Mouse (Mus musculus) G1E (cell line): ENCODE measurements around the gene Gm3625. TPM values are rescaled to one million over a fixed set of nuclear protein-coding genes. Genes with fewer than 3 reads are reported as not detected.

Experiments
- ATAC-seq: 2 replicates; pipeline ENCODE4 v1.8.0; 2016; ENCODE audit warnings: mild to moderate bottlenecking; ENCODE audit not compliant: insufficient number of reproducible peaks, poor library complexity, low FRiP score, severe bottlenecking; ENCODE audit errors: extremely low read depth
- DNase-seq: peaks from one replicate; pipeline ENCODE4 v3.0.0; 2012; ENCODE audit warnings: low spot score
- H3K27me3 ChIP-seq: 2 replicates; pipeline ENCODE4 v1.6.1; 2012; ENCODE audit warnings: mild to moderate bottlenecking, low read length, inconsistent platforms; ENCODE audit not compliant: insufficient read depth
- H3K36me3 ChIP-seq: replicated peaks from 2 replicates; pipeline ENCODE3; 2012; ENCODE audit warnings: mild to moderate bottlenecking, inconsistent platforms
- H3K4me1 ChIP-seq: 2 replicates; pipeline ENCODE4 v1.6.1; 2012; ENCODE audit warnings: low read depth, low read length, inconsistent platforms, mixed read lengths; ENCODE audit not compliant: insufficient read depth
- H3K4me3 ChIP-seq: 2 replicates; pipeline ENCODE4 v1.5.1; 2012; ENCODE audit warnings: low read depth, mild to moderate bottlenecking, inconsistent platforms, low read length, moderate library complexity, mixed read lengths
- H3K9me3 ChIP-seq: replicated peaks from 2 replicates; pipeline ENCODE4 v1.6.1; 2012; ENCODE audit warnings: inconsistent platforms
- CTCF ChIP-seq: IDR thresholded peaks from 2 replicates; pipeline ENCODE4 v1.5.1; 2012; ENCODE audit warnings: low read depth, low read length, inconsistent platforms, mixed read lengths
- GATA1 ChIP-seq: IDR thresholded peaks from 2 replicates; pipeline ENCODE4 v1.6.1; 2012; ENCODE audit warnings: borderline replicate concordance, low read length, inconsistent platforms, mixed read lengths
- GATA2 ChIP-seq: IDR thresholded peaks from 2 replicates; pipeline ENCODE4 v1.6.1; 2012; ENCODE audit warnings: low read depth, low read length, inconsistent platforms, borderline replicate concordance
- POLR2AphosphoS5 ChIP-seq: IDR thresholded peaks from 2 replicates; pipeline ENCODE4 v1.6.1; 2012; ENCODE audit warnings: low read depth, low read length, inconsistent platforms; ENCODE audit not compliant: insufficient replicate concordance
- TAL1 ChIP-seq: conservative IDR thresholded peaks from 2 replicates; pipeline ENCODE4 v1.6.1; 2012; ENCODE audit warnings: low read depth, low read length, inconsistent platforms, mixed read lengths
- polyA plus RNA-seq: library from polyadenylated mRNA; stranded (reverse); fragments of >175 nt; gene quantifications from 2 replicates; pipeline ENCODE4 v1.2.3, GENCODE M21; 2012
- total RNA-seq, 2 experiments: library from RNA; stranded (forward) in 1 of 2; stranded (reverse) in 1 of 2; fragments of 200-1000 nt in 1 of 2; fragments of >200 nt in 1 of 2; fragmentation: Nextera tagmentation in 1 of 2; gene quantifications; 2 replicates each; pipeline ENCODE4 v1.2.3; 2014 to 2017

Gm3625 gene
- total and polyA plus RNA-seq, 3 experiments: not detected

DNA sequence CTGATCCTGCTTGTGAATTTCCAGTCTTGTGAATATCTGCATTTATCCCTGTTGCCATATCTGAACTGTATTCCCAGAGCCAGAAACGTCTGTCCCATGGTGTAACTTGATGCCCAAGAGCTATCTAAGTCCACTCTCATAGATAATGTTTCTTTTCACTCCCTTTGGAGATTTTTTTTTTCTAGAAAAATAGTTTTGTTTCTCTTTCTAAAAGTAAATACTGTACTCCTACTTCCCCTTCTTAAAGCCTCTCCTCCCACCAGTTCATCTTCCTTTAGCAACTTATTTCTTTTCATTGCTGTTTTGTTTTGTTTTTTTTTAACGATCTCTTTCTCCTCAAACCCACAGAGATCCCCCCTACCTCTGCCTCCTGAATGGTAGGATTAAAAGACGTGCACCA, 13.9 kb upstream of the Gm3625 start:
- Histone ChIP-seq H3K27me3 (no peaks in the 10 kb centered on the region), H3K9me3 (no peaks in the 10 kb centered on the region), H3K36me3 (peaks cover 32% of the 10 kb centered on the region), H3K4me3 (no peak overlapping the region), H3K4me1 (0 out of 2 replicates have a peak, but pooled peaks cover 2% of the 10 kb centered on the region)
- no peak for DNase-seq
- no peak for ATAC-seq
- TF ChIP-seq POLR2AphosphoS5 (no peak), CTCF (no peak), GATA2 (no peak), TAL1 (no peak), GATA1 (no peak)

DNA sequence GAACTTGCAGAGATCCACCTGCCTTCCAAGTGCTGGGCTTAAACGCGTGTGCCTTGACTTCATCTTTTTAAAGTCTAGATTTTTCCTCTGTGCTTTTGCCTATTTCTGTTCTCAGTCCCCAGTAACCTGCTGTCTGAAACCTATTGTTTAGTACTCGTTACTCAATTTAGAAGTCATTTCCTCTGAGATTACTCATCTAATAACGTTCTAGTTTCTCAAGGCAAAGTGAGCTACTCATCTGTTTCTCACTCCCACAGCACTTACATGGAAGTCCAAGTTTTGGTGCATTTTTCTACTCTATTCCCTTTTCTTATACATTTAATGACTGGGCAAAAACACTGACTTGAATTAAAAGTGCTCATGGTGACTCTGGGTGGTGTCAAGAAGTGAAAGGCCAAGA, 7.0 kb upstream of the Gm3625 start:
- TF ChIP-seq GATA2 (no peak), POLR2AphosphoS5 (no peak), CTCF (no peak), TAL1 (no peak), GATA1 (no peak)
- no peak overlapping the region for H3K4me3 ChIP-seq
- ATAC-seq: no peak

GRCm38 (mm10) chr12:4598666-4599428, 6.1 kb upstream of the Gm3625 start:
- peaks cover 34% of the 10 kb centered on the region for H3K4me1 ChIP-seq
- H3K27me3 ChIP-seq: no peaks in the 10 kb centered on the region
- ATAC-seq (no peak), DNase-seq (no peak)
- no peaks in the 10 kb centered on the region for H3K9me3 ChIP-seq
- TF ChIP-seq CTCF (no peak), TAL1 (no peak), POLR2AphosphoS5 (no peak), GATA2 (no peak)
- H3K36me3 ChIP-seq: peaks cover 36% of the 10 kb centered on the region
- no peak overlapping the region for H3K4me3 ChIP-seq

More for the DNA sequence above, 7.0 kb upstream of the Gm3625 start:
- Histone ChIP-seq H3K9me3 (no peaks in the 10 kb centered on the region), H3K36me3 (peaks cover 36% of the 10 kb centered on the region), H3K27me3 (no peaks in the 10 kb centered on the region), H3K4me1 (peaks cover 28% of the 10 kb centered on the region)
- no peak for DNase-seq

- Histone ChIP-seq H3K27me3 (no peaks in the 10 kb centered on the region), H3K4me1 (peaks cover 46% of the 10 kb centered on the region), H3K4me3 (peak overlapping the region; percentile 2; the same call in 1 of the 2 replicates), H3K36me3 (peaks cover 23% of the 10 kb centered on the region), H3K9me3 (no peaks in the 10 kb centered on the region)
- TF ChIP-seq GATA2 (no peak), GATA1 (no peak), POLR2AphosphoS5 (no peak), CTCF (no peak), TAL1 (no peak)
- ATAC-seq (peak; percentile 70), DNase-seq (peak; percentile 42)
These were observed 2.3 kb upstream of the Gm3625 start for GRCm38 (mm10) chr12:4595055-4595454.

GRCm38 (mm10) chr12:4593930-4594391, 1.2 kb upstream of the Gm3625 start:
- Histone ChIP-seq H3K4me3 (peak overlapping the region; percentile 96), H3K4me1 (peaks cover 44% of the 10 kb centered on the region), H3K9me3 (no peaks in the 10 kb centered on the region), H3K27me3 (no peaks in the 10 kb centered on the region), H3K36me3 (peaks cover 13% of the 10 kb centered on the region)
- DNase-seq (no peak), ATAC-seq (no peak)
- TF ChIP-seq GATA2 (no peak), TAL1 (no peak), GATA1 (no peak), CTCF (no peak), POLR2AphosphoS5 (no peak)

DNA sequence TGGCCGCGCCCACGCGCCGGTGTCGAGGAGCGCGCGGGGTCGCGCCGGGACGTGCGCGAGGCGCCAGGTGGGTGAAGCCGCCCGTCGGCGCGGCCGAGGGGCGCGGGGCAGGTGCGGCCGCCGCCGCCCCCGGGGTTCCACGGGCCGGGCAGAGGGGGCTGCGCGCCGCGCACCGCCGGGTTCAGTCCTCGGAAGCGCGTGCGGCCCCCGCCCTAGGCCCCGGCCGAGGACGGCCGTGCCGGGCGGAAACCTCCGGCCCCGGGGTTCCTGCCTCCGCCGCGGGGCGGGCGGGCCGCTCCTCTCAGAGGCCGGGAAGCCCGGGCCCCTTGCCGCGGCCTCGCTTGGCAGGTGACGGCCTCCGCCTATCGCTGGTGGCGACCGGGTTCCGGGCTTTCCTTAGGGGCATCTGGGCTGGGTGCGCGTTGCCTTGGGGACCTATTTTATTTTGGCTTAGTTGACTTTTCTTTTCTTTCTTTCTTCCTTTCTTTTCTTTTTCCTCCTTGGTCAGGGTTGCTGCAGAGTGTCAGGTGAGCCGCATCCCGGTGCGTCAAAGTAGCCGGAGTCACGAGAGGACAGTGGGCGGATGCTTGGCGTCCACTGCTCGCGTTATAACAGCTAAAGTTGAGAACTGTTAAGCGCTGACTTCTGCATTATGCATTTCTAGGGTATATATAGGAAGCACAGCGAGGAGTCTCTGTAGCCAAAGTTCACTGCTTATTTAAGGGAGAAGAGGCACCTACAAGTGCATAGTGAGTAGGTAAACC, 621 bp upstream of the Gm3625 start:
- Histone ChIP-seq H3K36me3 (peaks cover 8% of the 10 kb centered on the region), H3K4me3 (peak overlapping the region; percentile 96), H3K4me1 (peaks cover 40% of the 10 kb centered on the region), H3K27me3 (no peaks in the 10 kb centered on the region), H3K9me3 (no peaks in the 10 kb centered on the region)
- ATAC-seq (peak; percentile 56), DNase-seq (peak; percentile 43)
- no peak for TF ChIP-seq POLR2AphosphoS5
- no peak for TF ChIP-seq GATA2
